Mouse (Mus musculus): Measurements from ENCODE around the gene Urb2.

- TF ChIP-seq POLR2A (IDR thresholded peaks at IDR 0.05; ENCODE audit: low read depth, low read length) (no peak), CTCF (IDR thresholded peaks at IDR 0.05; ENCODE audit: borderline replicate concordance, insufficient read depth, low read length) (no peak)
These were observed 67.7 kb downstream of the Urb2 start for GRCm38 (mm10) chr8:124089016-124089415.

Measured in embryonic fibroblast, embryonic 13.5 days (primary cell).